Mouse (Mus musculus) ES-E14 (cell line): Measurements from ENCODE around the gene Rtraf. TPM values are rescaled to one million over a fixed set of nuclear protein-coding genes. Genes with fewer than 3 reads are reported as not detected.

Experiments used
- DNase-seq: peaks from one replicate; pipeline ENCODE4 v3.0.0-alpha.2; 2013; ENCODE audit warnings: low read depth, low spot score
- H3K27ac ChIP-seq: 2 replicates; pipeline ENCODE4 v1.5.1; 2012; ENCODE audit warnings: low read depth, mild to moderate bottlenecking, low read length, moderate library complexity, mixed read lengths; ENCODE audit not compliant: poor library complexity, insufficient read depth, severe bottlenecking
- H3K36me3 ChIP-seq: 2 replicates; pipeline ENCODE4 v1.6.1; 2012; ENCODE audit warnings: mild to moderate bottlenecking, low read length, moderate library complexity, mixed read lengths; ENCODE audit not compliant: control insufficient read depth, poor library complexity, insufficient read depth, severe bottlenecking
- H3K4me1 ChIP-seq, 2 experiments: fragments of 150-350 bp in 1 of 2; sonication (generic) in 1 of 2; 2 replicates each; pipeline ENCODE4 v1.6.1; 2012; ENCODE audit warnings: low read length in 2 of 2, mild to moderate bottlenecking in 1 of 2, mixed read lengths in 1 of 2; ENCODE audit not compliant: control insufficient read depth in 2 of 2, insufficient read depth in 2 of 2, poor library complexity in 1 of 2
- H3K4me3 ChIP-seq, 2 experiments: fragments of 150-350 bp in 1 of 2; sonication (generic) in 1 of 2; 2 replicates each; pipeline ENCODE4 v1.5.1; 2012; ENCODE audit warnings: low read length in 2 of 2, low read depth in 1 of 2, mild to moderate bottlenecking in 1 of 2, mixed read lengths in 1 of 2; ENCODE audit not compliant: insufficient read depth in 1 of 2, poor library complexity in 1 of 2, severe bottlenecking in 1 of 2
- H3K9ac ChIP-seq: 2 replicates; pipeline ENCODE4 v1.6.1; 2012; ENCODE audit warnings: low read depth, mild to moderate bottlenecking, low read length, mixed read lengths; ENCODE audit not compliant: poor library complexity, insufficient read depth, severe bottlenecking
- H3K9me3 ChIP-seq: fragments of 150-350 bp; sonication (generic); 2 replicates; pipeline ENCODE4 v1.6.1; 2012; ENCODE audit warnings: low read depth, mild to moderate bottlenecking, low read length; ENCODE audit not compliant: control insufficient read depth, insufficient read depth
- CHD2 ChIP-seq: IDR thresholded peaks from 2 replicates; pipeline ENCODE4 v1.6.1; 2014; ENCODE audit warnings: mild to moderate bottlenecking, low read depth, low read length, inconsistent platforms
- HCFC1 ChIP-seq: IDR thresholded peaks from 2 replicates; pipeline ENCODE4 v1.6.1; 2012; ENCODE audit warnings: low read length, inconsistent platforms, borderline replicate concordance; ENCODE audit not compliant: insufficient read depth
- MAFK ChIP-seq: IDR thresholded peaks from 2 replicates; pipeline ENCODE4 v1.6.1; 2014; ENCODE audit warnings: mild to moderate bottlenecking, low read depth, low read length, inconsistent platforms; ENCODE audit not compliant: insufficient read depth
- ZC3H11A ChIP-seq: IDR thresholded peaks from 2 replicates; pipeline ENCODE4 v1.6.1; 2012; ENCODE audit warnings: low read depth, mild to moderate bottlenecking, inconsistent platforms, low read length, borderline replicate concordance
- ZNF384 ChIP-seq: IDR thresholded peaks from 2 replicates; pipeline ENCODE4 v1.6.1; 2012; ENCODE audit warnings: low read depth, low read length, inconsistent platforms
- in situ Hi-C, 2 experiments: fragments of 600-800 bp; cut with MboI; formaldehyde crosslinking; loops; one replicate each; pipeline ENCODE4 v1.15.1; 2025; ENCODE audit warnings: low sequenced_read_pairs in 2 of 2, inconsistent platforms in 1 of 2; ENCODE audit not compliant: unreplicated experiment in 2 of 2
- total RNA-seq: library from RNA; depleted of rRNA; stranded (reverse); fragments of 300-350 nt; gene quantifications from 2 replicates; pipeline ENCODE4 v1.2.3, GENCODE M21; 2012

Gene Rtraf
- total RNA-seq, 1 experiment: 118 TPM

GRCm38 (mm10) chr14:19774036-19774628 lies 49.5 kb downstream of the Rtraf start:
- H3K36me3 ChIP-seq: peaks cover 62% of the 10 kb centered on the region
- no peak for TF ChIP-seq CHD2
- in situ Hi-C loops: loop anchor here in 1 of 2 experiments (25.0 kb wide), 2 partner anchors 112 to 213 kb away; partner anchors contain the start of gene Gng2

GRCm38 (mm10) chr14:19771173-19771572 lies 52.5 kb downstream of the Rtraf start:
- Histone ChIP-seq H3K9ac (no peak overlapping the region), H3K27ac (no peak overlapping the region), H3K4me1 (peaks cover 2 to 4% of the 10 kb centered on the region in 2 experiments; a peak in 1 of 4 replicates), H3K36me3 (peaks cover 63% of the 10 kb centered on the region), H3K4me3 (no peak overlapping the region), H3K9me3 (no peaks in the 10 kb centered on the region)
- DNase-seq: no peak
- no peak for TF ChIP-seq HCFC1
- no peak for TF ChIP-seq ZNF384
- TF ChIP-seq CHD2: no peak
- TF ChIP-seq MAFK: no peak
- TF ChIP-seq ZC3H11A: no peak
- in situ Hi-C loops: loop anchor here in 1 of 2 experiments (25.0 kb wide), 2 partner anchors 109 to 216 kb away; partner anchors contain the start of gene Gng2

More at GRCm38 (mm10) chr14:19774036-19774628, 49.5 kb downstream of the Rtraf start:
- Histone ChIP-seq H3K4me1 (peaks cover 4 to 5% of the 10 kb centered on the region in 2 experiments; a peak in 1 of 4 replicates), H3K4me3 (no peak overlapping the region), H3K9ac (no peak overlapping the region), H3K9me3 (no peaks in the 10 kb centered on the region), H3K27ac (no peak overlapping the region)
- no peak for DNase-seq

GRCm38 (mm10) chr14:19769441-19770200 lies 54.0 kb downstream of the Rtraf start:
- no peak for TF ChIP-seq MAFK
- no peak for TF ChIP-seq ZC3H11A
- TF ChIP-seq CHD2: no peak
- TF ChIP-seq ZNF384: no peak
- TF ChIP-seq HCFC1: no peak
- H3K27ac ChIP-seq: no peak overlapping the region
- H3K4me3 ChIP-seq: no peak overlapping the region
- in situ Hi-C loops: loop anchor here in 1 of 2 experiments (5.0 to 25.0 kb wide), 3 partner anchors 48 to 218 kb away; partner anchors contain the start of gene Gng2
- H3K4me1 ChIP-seq: peaks cover 4% of the 10 kb centered on the region in 2 experiments; a peak in 2 of 4 replicates
- H3K9me3 ChIP-seq: no peaks in the 10 kb centered on the region
- peaks cover 68% of the 10 kb centered on the region for H3K36me3 ChIP-seq
- no peak overlapping the region for H3K9ac ChIP-seq
- DNase-seq: no peak

DNA sequence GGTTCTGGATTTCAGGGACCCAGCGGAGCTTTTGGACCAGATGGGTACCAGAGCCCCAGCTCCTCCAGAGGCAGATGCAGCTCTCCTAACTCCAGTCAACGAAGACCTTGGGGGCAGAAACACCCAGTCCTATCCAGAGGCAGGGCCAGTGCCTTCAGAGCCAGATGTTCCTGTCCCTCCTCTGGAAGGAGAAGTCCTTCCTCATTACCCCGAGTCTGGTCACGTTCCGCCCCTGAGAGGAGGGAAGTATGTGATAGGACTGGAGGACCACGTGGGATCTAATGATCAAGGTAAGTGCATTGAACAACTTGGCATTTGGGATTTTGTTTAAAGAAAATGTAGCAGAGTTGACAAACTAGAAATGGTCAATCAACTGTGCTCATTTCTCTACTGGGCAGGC lies 55.0 kb downstream of the Rtraf start:
- Histone ChIP-seq H3K4me1 (peaks cover 4% of the 10 kb centered on the region in 2 experiments; a peak in 2 of 4 replicates), H3K9ac (no peak overlapping the region), H3K27ac (no peak overlapping the region), H3K4me3 (no peak overlapping the region), H3K36me3 (peaks cover 69% of the 10 kb centered on the region), H3K9me3 (no peaks in the 10 kb centered on the region)
- in situ Hi-C loops: loop anchor here in 1 of 2 experiments (5.0 to 25.0 kb wide), 3 partner anchors 49 to 219 kb away; partner anchors contain the start of gene Gng2
- TF ChIP-seq ZNF384 (no peak), HCFC1 (no peak), ZC3H11A (no peak), MAFK (no peak)
- DNase-seq: no peak
